9 mouse cellular contexts compared by ENCODE assay signal in the genomic region with DNA sequence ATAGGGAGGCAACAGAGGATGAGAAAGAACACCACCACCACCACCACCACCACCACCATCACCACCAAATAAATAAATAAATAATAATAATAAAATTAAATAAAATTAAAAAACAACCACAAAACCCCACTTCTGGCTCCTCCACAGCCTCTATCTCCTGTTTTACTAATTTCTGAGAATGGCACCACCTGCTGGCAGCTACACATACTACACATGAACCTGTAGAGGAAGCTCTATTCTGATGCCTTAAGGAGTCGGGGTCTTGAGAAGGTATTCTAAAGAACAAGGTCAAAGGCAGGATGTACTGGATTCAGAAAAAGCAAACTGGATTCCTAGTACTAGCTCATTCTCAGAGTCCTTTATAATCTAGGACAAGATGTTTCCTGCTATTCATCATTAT.
DNase-seq lines count a peak whose midpoint lies in the region; ATAC-seq and TF ChIP-seq lines count a peak whose summit lies in the region.
"Had no signal": no experiment of that assay in that cellular context is flagged by ENCODE, and none has a peak within 500 bp of the region (broad histone marks: within the 10 kb centered on the region; RNA-seq: fewer than 3 reads in every experiment).

No protein-coding gene starts in this region.

- H3K4me3 ChIP-seq in heart, embryonic 12.5 days: no peak overlapping the region
- H3K4me3 ChIP-seq in midbrain, postnatal 0 days (ENCODE audit: low read depth, low read length): no peak overlapping the region
- H3K4me3 ChIP-seq: liver, embryonic 15.5 days had no signal

- no peaks in the 10 kb centered on the region for H3K9me3 ChIP-seq in heart, embryonic 12.5 days (replicated peaks)
- no peaks in the 10 kb centered on the region for H3K9me3 ChIP-seq in midbrain, postnatal 0 days (ENCODE audit: low read length)
- H3K9me3 ChIP-seq: liver, embryonic 15.5 days had no signal

- ATAC-seq in heart, embryonic 12.5 days (ENCODE audit: insufficient number of reproducible peaks, low FRiP score): no peak
- ATAC-seq in midbrain, postnatal 0 days (ENCODE audit: low FRiP score): no peak

- TF ChIP-seq CTCF in midbrain, postnatal 0 days (IDR thresholded peaks at IDR 0.05): peak; percentile 75

- no peak overlapping the region for H3K4me2 ChIP-seq in heart, embryonic 12.5 days
- H3K4me2 ChIP-seq in midbrain, postnatal 0 days (ENCODE audit: low read depth, low read length, poor library complexity, severe bottlenecking): no peak overlapping the region
- H3K4me2 ChIP-seq: liver, embryonic 15.5 days had no signal

- intact Hi-C loops in heart, postnatal 10 days (cut with DNase I): no loop called here

- DNase-seq in heart, postnatal 10 days: peak; percentile 21 to 55
- peak; percentile 38 for DNase-seq in urinary bladder, postnatal 14 days (ENCODE audit: low spot score)
- DNase-seq in urinary bladder, postnatal 10 days (ENCODE audit: low spot score): no peak
- peak; percentile 46 to 47 for DNase-seq in cerebellum, postnatal 36 days
- peak; percentile 29 for DNase-seq in kidney, postnatal 14 days
- DNase-seq in midbrain, postnatal 0 days (ENCODE audit: low spot score): peak; percentile 46
- no peak for DNase-seq in spleen, postnatal 36 days (ENCODE audit: low spot score in 2 of 2)

- H3K4me1 ChIP-seq in heart, embryonic 12.5 days (replicated peaks): no peaks in the 10 kb centered on the region
- H3K4me1 ChIP-seq in midbrain, postnatal 0 days (ENCODE audit: insufficient read depth, low read length): no peaks in the 10 kb centered on the region
- H3K4me1 ChIP-seq: liver, embryonic 15.5 days had no signal

- peaks cover 6% of the 10 kb centered on the region; the same call in 1 of the 2 replicates for H3K27me3 ChIP-seq in heart, embryonic 12.5 days (replicated peaks)
- no peaks in the 10 kb centered on the region for H3K27me3 ChIP-seq in midbrain, postnatal 0 days (ENCODE audit: insufficient read depth, low read length)
- H3K27me3 ChIP-seq: liver, embryonic 15.5 days had no signal

- no peaks in the 10 kb centered on the region for H3K36me3 ChIP-seq in heart, embryonic 12.5 days
- H3K36me3 ChIP-seq in midbrain, postnatal 0 days (ENCODE audit: insufficient read depth, low read length): no peaks in the 10 kb centered on the region
- H3K36me3 ChIP-seq: liver, embryonic 15.5 days had no signal

- WGBS in heart, embryonic 12.5 days: 66% methylated on average over 1 of the region's 1 CpGs
- 78% methylated on average over 1 of the region's 1 CpGs for WGBS in midbrain, postnatal 0 days

- H3K9ac ChIP-seq in heart, embryonic 12.5 days: no peak overlapping the region
- no peak overlapping the region for H3K9ac ChIP-seq in midbrain, postnatal 0 days (replicated peaks; ENCODE audit: low read length, poor library complexity, severe bottlenecking)
- H3K9ac ChIP-seq: liver, embryonic 15.5 days had no signal

- no peak overlapping the region for H3K27ac ChIP-seq in heart, embryonic 12.5 days (ENCODE audit: poor library complexity, severe bottlenecking)
- no peak overlapping the region for H3K27ac ChIP-seq in midbrain, postnatal 0 days (ENCODE audit: low read depth, low read length)
- H3K27ac ChIP-seq: liver, embryonic 15.5 days had no signal

Comparison
In these comparisons a context has a peak if more than half of its experiments do, and no peak if none do; other contexts are left out.
1. DNase-seq: peak in heart, postnatal 10 days (2 of 2), urinary bladder, postnatal 14 days (single experiment), cerebellum, postnatal 36 days (2 of 2), kidney, postnatal 14 days (single experiment) and midbrain, postnatal 0 days (single experiment); none in urinary bladder, postnatal 10 days (single experiment) and spleen, postnatal 36 days (0 of 2).